Mouse (Mus musculus) embryonic facial prominence, embryonic 11.5 days (tissue): ENCODE measurements around the gene Nsd2. TPM values are rescaled to one million over a fixed set of nuclear protein-coding genes. Genes with fewer than 3 reads are reported as not detected.

Source experiments
- ATAC-seq: fragments of 200-750 bp; cut with Nextera tagmentation; replicated peaks from 2 replicates; pipeline ENCODE4 v1.8.0; 2017; ENCODE audit warnings: low read depth; ENCODE audit not compliant: insufficient number of reproducible peaks, low FRiP score, low TSS enrichment
- DNase-seq: peaks from one replicate; pipeline ENCODE4 v3.0.0-alpha.2; 2015; ENCODE audit warnings: low spot score
- H3K27ac ChIP-seq: fragments of 300-500 bp; sonication (generic); replicated peaks from 2 replicates; pipeline ENCODE4 v1.5.1; 2014; ENCODE audit warnings: mild to moderate bottlenecking, low read depth, low read length, control low read depth
- H3K27me3 ChIP-seq: fragments of 300-500 bp; sonication (generic); 2 replicates; pipeline ENCODE4 v1.6.1; 2014; ENCODE audit warnings: mild to moderate bottlenecking, low read length, moderate library complexity, mixed read lengths; ENCODE audit not compliant: control insufficient read depth, insufficient read depth
- H3K36me3 ChIP-seq: fragments of 300-500 bp; sonication (generic); replicated peaks from 2 replicates; pipeline ENCODE4 v1.6.1; 2014; ENCODE audit warnings: low read depth, mild to moderate bottlenecking, low read length, moderate library complexity, mixed read lengths; ENCODE audit not compliant: control insufficient read depth, insufficient read depth
- H3K4me1 ChIP-seq: fragments of 300-500 bp; sonication (generic); 2 replicates; pipeline ENCODE4 v1.6.1; 2014; ENCODE audit warnings: low read length, mixed read lengths; ENCODE audit not compliant: control insufficient read depth, insufficient read depth
- H3K4me2 ChIP-seq: fragments of 300-500 bp; sonication (generic); 2 replicates; pipeline ENCODE4 v1.6.1; 2014; ENCODE audit warnings: low read depth, mild to moderate bottlenecking, control low read depth, low read length, moderate library complexity
- H3K4me3 ChIP-seq: fragments of 300-500 bp; sonication (generic); 2 replicates; pipeline ENCODE4 v1.5.1; 2014; ENCODE audit warnings: low read depth, low read length, control low read depth
- H3K9ac ChIP-seq: fragments of 300-500 bp; sonication (generic); replicated peaks from 2 replicates; pipeline ENCODE4 v1.6.1; 2014; ENCODE audit warnings: mild to moderate bottlenecking, control low read depth, low read length
- H3K9me3 ChIP-seq: fragments of 300-500 bp; sonication (generic); replicated peaks from 2 replicates; pipeline ENCODE4 v1.6.1; 2016; ENCODE audit warnings: mild to moderate bottlenecking, low read length, inconsistent platforms, mixed read lengths; ENCODE audit not compliant: control insufficient read depth
- WGBS: fragments of 180-500 bp; shearing (Covaris S2); extraction: QIAGEN DNeasy Blood & Tissue Kit; methylation state at CpG from one replicate; pipeline ENCODE4 v1.1.7; 2014; 5-methylcytosine and 5-hydroxymethylcytosine counted together
- polyA plus RNA-seq: library from polyadenylated mRNA; unstranded; fragments of >200 nt; fragmentation: Nextera tagmentation; extraction: Ambion mirVana; gene quantifications from 2 replicates; pipeline ENCODE4 v1.2.1, GENCODE M21; 2014

The Nsd2 gene
- polyA plus RNA-seq, result 73.6 and 78.1 TPM in 2 replicates

DNA sequence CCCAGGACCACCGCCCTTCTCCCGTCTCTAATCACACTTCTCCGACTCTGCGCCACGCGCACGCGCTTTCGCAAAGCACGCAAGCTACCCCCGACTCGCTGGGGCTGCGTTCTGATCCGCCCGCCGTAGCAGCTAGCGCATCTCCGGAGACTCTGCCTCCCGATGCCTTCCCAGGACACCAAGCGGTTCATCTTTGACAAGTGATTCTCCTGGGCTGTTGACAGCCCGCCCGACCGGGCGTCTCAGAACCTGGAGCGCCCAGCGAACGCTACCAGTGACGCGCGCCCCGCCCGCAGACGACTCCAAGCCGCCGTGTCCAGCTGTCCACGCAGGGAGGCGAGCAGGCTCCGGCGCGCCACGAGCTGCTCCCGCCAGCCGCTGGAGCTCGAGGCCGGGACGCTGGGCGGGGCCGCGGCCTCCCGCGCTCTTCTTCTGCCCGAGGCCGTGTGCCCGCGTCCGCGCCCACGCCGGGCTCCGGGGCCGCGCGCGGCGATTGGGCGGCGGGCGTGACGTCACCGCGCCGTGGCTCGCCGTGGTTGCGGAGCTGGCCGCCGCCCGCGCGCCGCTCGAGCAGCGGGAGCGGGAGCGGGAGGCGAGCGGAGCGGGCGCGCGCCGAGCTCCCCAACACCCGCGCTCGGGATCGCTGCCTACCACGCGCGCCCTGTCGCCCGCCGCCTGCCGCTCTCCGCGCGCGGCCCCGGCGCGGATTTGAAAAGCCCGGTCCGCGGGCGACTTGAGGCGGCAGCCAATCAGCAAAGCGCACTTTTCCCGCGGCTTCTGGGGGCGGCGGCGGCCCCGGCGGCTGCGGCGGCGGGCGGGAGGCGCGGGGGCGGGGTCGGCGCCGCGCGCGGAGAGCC lies at the start of gene Nsd2:
TSS of gene Nsd2 (plus strand) at position 850 of the 857 bp plus-strand sequence.
- H3K27me3 ChIP-seq, result no peaks in the 10 kb centered on the region
- under 1% methylated on average over 93 of the region's 136 CpGs for WGBS
- peak; percentile 81 for ATAC-seq
- peaks cover 6% of the 10 kb centered on the region for H3K4me1 ChIP-seq
- peak within 1 kb of the TSS; percentile 96 for H3K27ac ChIP-seq
- H3K4me2 ChIP-seq, result peak within 1 kb of the TSS; percentile 86
- no peaks in the 10 kb centered on the region for H3K9me3 ChIP-seq
- H3K9ac ChIP-seq, result peak within 1 kb of the TSS; percentile 100
- H3K36me3 ChIP-seq, result no peaks in the 10 kb centered on the region
- DNase-seq, result peak; percentile 92
- peak within 1 kb of the TSS; percentile 99 for H3K4me3 ChIP-seq

DNA sequence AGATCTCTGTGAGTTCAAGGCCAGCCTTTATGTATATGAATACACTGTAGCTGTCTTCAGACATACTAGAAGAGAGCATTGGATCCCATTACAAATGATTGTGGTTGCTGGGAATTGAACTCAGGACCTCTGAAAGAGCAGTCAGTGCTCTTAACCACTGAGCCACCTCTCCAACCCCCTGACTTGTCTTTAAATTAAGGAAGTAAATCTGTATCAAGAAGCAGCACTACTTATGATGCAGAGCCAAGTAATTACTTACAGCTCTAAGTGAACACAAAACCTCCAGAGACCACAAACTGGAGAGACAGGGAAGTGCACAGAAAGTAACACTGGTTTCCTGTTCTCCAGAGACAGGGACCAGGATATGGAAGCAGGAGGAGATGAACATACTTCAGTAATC lies 43.3 kb upstream of the Nsd2 start:
- Histone ChIP-seq H3K4me2 (no peak overlapping the region), H3K4me1 (no peaks in the 10 kb centered on the region), H3K4me3 (no peak overlapping the region), H3K27ac (no peak overlapping the region), H3K27me3 (no peaks in the 10 kb centered on the region), H3K36me3 (peaks cover 5% of the 10 kb centered on the region), H3K9me3 (no peaks in the 10 kb centered on the region), H3K9ac (no peak overlapping the region)
- DNase-seq (no peak), ATAC-seq (no peak)

DNA sequence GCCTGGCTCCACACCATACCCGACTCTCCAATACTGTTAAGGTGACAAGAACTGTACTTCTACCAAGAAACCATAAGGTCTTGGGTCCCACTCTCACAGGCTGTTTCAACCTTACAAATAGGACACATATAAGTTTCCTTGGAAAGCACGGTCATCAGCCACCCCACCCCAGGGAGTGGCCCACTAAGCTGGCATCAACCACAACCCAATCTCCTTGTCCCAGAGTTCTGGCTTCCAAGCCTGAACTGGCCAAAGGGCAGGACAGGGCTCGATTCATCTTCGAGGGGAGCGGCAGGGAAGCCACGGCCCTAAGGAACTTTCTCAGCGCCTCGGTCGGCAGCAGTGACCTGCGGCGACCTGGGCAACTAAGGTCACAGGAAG lies 38.6 kb upstream of the Nsd2 start:
- H3K9ac ChIP-seq, result peak overlapping the region; percentile 89
- peak overlapping the region; percentile 86 for H3K4me3 ChIP-seq
- DNase-seq (peak; percentile 2), ATAC-seq (no peak; the same call in 1 of the 2 replicates)
- no peaks in the 10 kb centered on the region for H3K4me1 ChIP-seq
- no peaks in the 10 kb centered on the region for H3K9me3 ChIP-seq
- WGBS, result 5% methylated on average over 11 of the region's 11 CpGs
- H3K4me2 ChIP-seq, result peak overlapping the region; percentile 87
- peaks cover 5% of the 10 kb centered on the region for H3K36me3 ChIP-seq
- H3K27ac ChIP-seq, result peak overlapping the region; percentile 75; the same call in 1 of the 2 replicates
- H3K27me3 ChIP-seq, result no peaks in the 10 kb centered on the region

DNA sequence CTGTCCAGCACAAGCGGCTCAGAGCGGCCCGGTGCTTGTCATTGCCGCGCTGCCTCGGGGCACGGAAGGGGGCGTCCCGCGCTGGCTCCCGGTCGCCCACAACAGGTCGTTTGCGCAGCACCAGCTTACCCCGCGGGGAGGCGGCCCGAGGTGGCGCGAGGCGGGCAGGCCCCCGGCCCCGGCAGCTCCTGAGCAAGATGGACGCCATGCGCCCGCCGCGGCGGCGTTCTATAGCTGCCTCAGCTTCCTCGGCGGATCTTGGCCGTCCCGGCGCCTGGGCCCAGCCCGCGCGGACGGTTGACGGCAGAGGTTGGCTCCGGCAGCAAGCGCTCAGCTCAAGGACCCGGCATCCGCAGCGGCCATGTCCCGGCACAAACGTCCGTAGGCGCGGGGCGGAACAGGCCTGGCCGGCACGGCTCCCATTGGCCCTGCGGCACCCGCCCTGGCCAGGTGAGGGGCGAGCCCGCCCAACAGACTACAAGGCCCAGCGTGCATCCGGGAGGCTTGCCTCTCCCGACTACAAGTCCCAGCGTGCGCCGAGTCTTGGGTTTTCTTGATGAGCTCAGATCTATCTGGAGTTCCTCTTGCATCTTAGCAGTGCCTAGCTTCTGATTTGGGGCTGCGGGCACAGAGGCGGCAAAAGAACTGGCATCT lies 38.1 kb upstream of the Nsd2 start, which contains the start of gene Letm1:
TSS of gene Letm1 (minus strand) at position 473 of the 654 bp plus-strand sequence.
- H3K4me1 ChIP-seq, result no peaks in the 10 kb centered on the region
- H3K4me2 ChIP-seq, result peak within 1 kb of the TSS; percentile 87
- peak within 1 kb of the TSS; percentile 75 for H3K27ac ChIP-seq
- DNase-seq, result peak; percentile 97
- peaks cover 2% of the 10 kb centered on the region for H3K36me3 ChIP-seq
- H3K9me3 ChIP-seq, result no peaks in the 10 kb centered on the region
- peak; percentile 100 for ATAC-seq
- H3K27me3 ChIP-seq, result no peaks in the 10 kb centered on the region
- H3K9ac ChIP-seq, result peak within 1 kb of the TSS; percentile 89
- H3K4me3 ChIP-seq, result peak within 1 kb of the TSS; percentile 86
- WGBS, result 0% methylated on average over 63 of the region's 65 CpGs

DNA sequence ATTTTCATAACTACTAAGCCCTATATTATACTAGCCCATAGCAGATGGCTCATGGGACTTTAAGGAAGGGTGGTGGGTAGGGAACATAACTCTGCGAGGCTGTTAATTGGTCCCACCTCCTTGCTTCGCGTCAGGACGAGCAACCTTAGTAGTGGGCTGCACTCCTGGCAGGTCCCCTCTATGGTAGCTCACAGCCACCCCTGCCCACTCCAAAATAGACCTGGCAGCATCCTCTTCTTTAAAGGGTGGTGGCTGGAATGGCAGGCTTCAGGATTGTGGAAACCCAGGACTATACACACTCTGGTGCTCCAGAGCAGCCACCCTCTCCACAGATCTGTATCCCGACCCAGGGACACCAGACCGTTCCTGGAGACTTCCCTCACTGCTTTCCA lies 37.5 kb upstream of the Nsd2 start:
- peak overlapping the region; percentile 89 for H3K9ac ChIP-seq
- no peak overlapping the region for H3K27ac ChIP-seq
- no peaks in the 10 kb centered on the region for H3K36me3 ChIP-seq
- 9% methylated on average over 6 of the region's 6 CpGs for WGBS
- peak overlapping the region; percentile 86 for H3K4me3 ChIP-seq
- H3K4me2 ChIP-seq, result peak overlapping the region; percentile 87
- peak; percentile 76 for ATAC-seq
- no peaks in the 10 kb centered on the region for H3K4me1 ChIP-seq
- no peaks in the 10 kb centered on the region for H3K9me3 ChIP-seq
- DNase-seq, result no peak
- no peaks in the 10 kb centered on the region for H3K27me3 ChIP-seq

DNA sequence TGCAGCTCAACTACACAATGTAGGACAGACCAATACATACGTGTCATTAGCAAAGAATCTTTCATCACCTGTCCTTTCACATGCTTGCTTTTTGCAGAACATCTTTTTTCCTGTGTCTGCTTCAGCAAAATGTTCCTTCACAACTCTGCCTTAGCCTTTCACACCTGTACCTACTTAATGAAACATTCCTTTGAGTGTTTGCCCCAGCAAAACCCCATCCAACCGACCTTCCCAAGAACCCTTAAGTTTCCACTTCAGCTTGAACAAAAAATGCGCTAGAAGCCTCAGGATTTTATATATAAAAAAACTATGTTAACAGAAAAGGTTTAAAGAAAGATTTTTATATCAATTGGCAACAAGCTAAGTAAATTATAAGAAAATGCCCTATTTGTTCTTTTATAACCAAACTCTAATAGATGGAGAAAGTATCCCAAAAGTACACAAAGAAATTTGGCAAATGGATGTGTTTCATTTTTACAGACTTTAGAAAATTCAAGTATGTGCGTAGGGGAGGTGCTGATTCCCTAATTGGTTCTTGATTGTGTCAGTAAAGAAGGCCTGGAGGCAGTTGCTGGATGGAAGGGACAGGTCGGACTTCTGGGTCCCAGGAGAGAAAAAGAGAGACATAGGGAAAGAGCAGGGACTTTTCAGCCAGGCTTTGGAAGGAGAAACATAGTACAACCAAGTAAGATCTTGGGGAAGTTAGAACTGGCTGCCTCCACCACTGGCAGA lies 28.4 kb upstream of the Nsd2 start:
- H3K4me3 ChIP-seq, result no peak overlapping the region
- H3K36me3 ChIP-seq, result no peaks in the 10 kb centered on the region
- H3K9me3 ChIP-seq, result no peaks in the 10 kb centered on the region
- no peak for DNase-seq
- no peak overlapping the region for H3K4me2 ChIP-seq
- no peaks in the 10 kb centered on the region for H3K27me3 ChIP-seq
- WGBS, result 73% methylated on average over 5 of the region's 5 CpGs
- no peak overlapping the region for H3K9ac ChIP-seq
- no peak overlapping the region for H3K27ac ChIP-seq
- no peak for ATAC-seq
- no peaks in the 10 kb centered on the region for H3K4me1 ChIP-seq

DNA sequence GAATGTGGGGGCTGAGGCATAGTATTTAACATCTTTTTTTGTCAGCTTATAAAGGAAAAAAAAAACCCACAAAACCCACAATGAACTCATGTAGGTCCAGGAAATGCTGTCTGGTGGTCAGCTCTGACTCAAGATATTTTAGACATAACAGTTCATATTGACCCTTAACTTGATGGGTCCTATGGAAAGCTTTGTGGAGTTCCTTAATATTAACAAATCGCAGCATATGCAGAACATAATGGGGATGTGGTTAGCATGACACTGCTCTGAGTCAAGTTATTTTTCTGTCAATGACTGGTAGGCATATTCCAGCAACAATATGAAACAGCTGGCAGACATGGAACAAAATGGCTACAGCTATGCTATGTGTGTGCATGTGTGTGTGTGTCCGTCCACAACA lies 17.2 kb upstream of the Nsd2 start:
- H3K36me3 ChIP-seq, result no peaks in the 10 kb centered on the region
- no peaks in the 10 kb centered on the region for H3K27me3 ChIP-seq
- H3K4me3 ChIP-seq, result no peak overlapping the region

More for the DNA sequence above, 17.2 kb upstream of the Nsd2 start:
- H3K27ac ChIP-seq, result no peak overlapping the region
- WGBS, result 82% methylated on average over 2 of the region's 2 CpGs
- no peaks in the 10 kb centered on the region; the same call in 1 of the 2 replicates for H3K9me3 ChIP-seq
- no peak overlapping the region for H3K4me2 ChIP-seq
- no peak for DNase-seq
- no peak for ATAC-seq
- H3K4me1 ChIP-seq, result no peaks in the 10 kb centered on the region
- no peak overlapping the region for H3K9ac ChIP-seq
